In the genomic region with DNA sequence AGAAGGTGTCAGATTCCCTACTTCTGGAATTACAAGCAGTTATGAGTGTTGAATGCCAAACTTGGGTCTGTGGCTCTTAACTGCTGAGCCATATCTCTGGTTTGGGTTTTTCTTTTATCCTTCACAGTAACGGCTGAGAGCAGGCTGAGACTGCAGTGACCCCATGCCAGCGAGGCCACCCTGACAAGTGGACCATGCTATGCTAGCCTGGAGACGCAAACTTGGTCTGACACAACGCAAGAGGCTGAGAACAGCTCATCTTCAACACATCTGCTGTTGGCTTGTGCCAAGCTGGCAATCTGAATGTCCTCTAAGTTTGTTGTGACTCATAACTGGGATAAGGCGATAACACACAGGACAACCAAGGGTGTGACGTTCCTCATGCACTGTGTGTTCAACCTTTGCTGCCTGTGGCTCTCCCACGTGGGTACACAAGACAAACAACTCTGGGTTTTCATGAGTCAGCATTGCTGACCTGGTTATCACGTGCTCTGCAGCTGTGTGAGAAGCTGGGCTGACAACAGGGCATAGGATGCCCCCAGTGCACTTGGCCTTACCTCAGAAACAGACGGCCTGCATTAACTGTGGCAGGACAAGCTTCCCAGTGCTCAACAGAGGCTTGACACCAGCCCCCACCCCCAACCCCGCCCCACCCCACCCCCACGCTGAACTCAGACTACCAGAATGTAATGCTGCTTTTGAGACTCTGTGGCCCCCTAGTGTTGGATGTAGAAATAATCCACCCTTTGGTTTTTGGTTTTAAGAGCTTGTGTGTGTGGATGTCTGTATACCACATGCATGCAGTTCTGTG, we compare ENCODE assay signal across 8 mouse cellular contexts. TPM values are rescaled to one million over a fixed set of nuclear protein-coding genes. Genes with fewer than 3 reads are reported as not detected.
DNase-seq lines count a peak whose midpoint lies in the region; ATAC-seq and TF ChIP-seq lines count a peak whose summit lies in the region.

No protein-coding gene starts in this region.

- no peak for DNase-seq in testis, postnatal 10 days (ENCODE audit: low spot score)
- peak; percentile 72 for DNase-seq in embryo, embryonic 10 days (ENCODE audit: low spot score)
- DNase-seq in gastrocnemius, postnatal 25 days = peak; percentile 49
- DNase-seq in intestine, embryonic 14.5 days (ENCODE audit: low spot score) = peak; percentile 66
- DNase-seq in liver = peak; percentile 88
- peak; percentile 71 for DNase-seq in midbrain, postnatal 0 days (ENCODE audit: low spot score)
- peak; percentile 86 for DNase-seq in stomach, postnatal 0 days (ENCODE audit: low spot score)

- TF ChIP-seq EP300 in stomach, postnatal 0 days (optimal IDR thresholded peaks at IDR 0.05) = no peak

- WGBS in intestine, embryonic 14.5 days = 36% methylated on average over 11 of the region's 11 CpGs
- WGBS in midbrain, postnatal 0 days = 48% methylated on average over 11 of the region's 11 CpGs
- 21% methylated on average over 11 of the region's 11 CpGs for WGBS in stomach, postnatal 0 days

- H3K9ac ChIP-seq in intestine, embryonic 14.5 days (ENCODE audit: low read length) = no peak overlapping the region
- H3K9ac ChIP-seq in midbrain, postnatal 0 days (replicated peaks; ENCODE audit: low read length, poor library complexity, severe bottlenecking) = no peak overlapping the region
- no peak overlapping the region for H3K9ac ChIP-seq in stomach, postnatal 0 days (ENCODE audit: low read length)

- H3K4me2 ChIP-seq in intestine, embryonic 14.5 days (ENCODE audit: low read length) = no peak overlapping the region
- H3K4me2 ChIP-seq in midbrain, postnatal 0 days (ENCODE audit: low read depth, low read length, poor library complexity, severe bottlenecking) = no peak overlapping the region
- H3K4me2 ChIP-seq in stomach, postnatal 0 days (replicated peaks; ENCODE audit: low read depth) = 0 out of 2 replicates have a peak overlapping the region, but pooled peaks have one; percentile 20

- peak overlapping the region; percentile 37; the same call in 1 of the 2 replicates for H3K27ac ChIP-seq in testis, adult 2 months (ENCODE audit: control insufficient read depth, insufficient read depth, low read depth, low read length)
- H3K27ac ChIP-seq in intestine, embryonic 14.5 days (ENCODE audit: low read depth) = no peak overlapping the region
- H3K27ac ChIP-seq in midbrain, postnatal 0 days (ENCODE audit: low read depth, low read length) = no peak overlapping the region
- H3K27ac ChIP-seq in stomach, postnatal 0 days (replicated peaks) = peak overlapping the region; percentile 83

- peaks cover under 1% of the 10 kb centered on the region; the same call in 1 of the 2 replicates for H3K36me3 ChIP-seq in testis, adult 2 months (ENCODE audit: control insufficient read depth, insufficient read depth, low read length)
- H3K36me3 ChIP-seq in intestine, embryonic 14.5 days (ENCODE audit: control insufficient read depth, insufficient read depth, low read length) = 0 out of 2 replicates have a peak, but pooled peaks cover 9% of the 10 kb centered on the region
- no peaks in the 10 kb centered on the region for H3K36me3 ChIP-seq in midbrain, postnatal 0 days (ENCODE audit: insufficient read depth, low read length)
- H3K36me3 ChIP-seq in stomach, postnatal 0 days (ENCODE audit: control insufficient read depth, insufficient read depth, low read length) = no peaks in the 10 kb centered on the region

- H3K4me3 ChIP-seq in testis, adult 2 months (ENCODE audit: control insufficient read depth, low read depth, low read length) = no peak overlapping the region
- no peak overlapping the region for H3K4me3 ChIP-seq in intestine, embryonic 14.5 days (ENCODE audit: low read depth, low read length)
- no peak overlapping the region for H3K4me3 ChIP-seq in midbrain, postnatal 0 days (ENCODE audit: low read depth, low read length)
- no peak overlapping the region for H3K4me3 ChIP-seq in stomach, postnatal 0 days (ENCODE audit: low read depth, low read length)

- TF ChIP-seq CTCF in testis, adult 2 months (IDR thresholded peaks at IDR 0.05; ENCODE audit: control insufficient read depth, insufficient read depth, insufficient replicate concordance, low read depth, low read length) = no peak
- peak; percentile 68 for TF ChIP-seq CTCF in midbrain, postnatal 0 days (IDR thresholded peaks at IDR 0.05)
- TF ChIP-seq CTCF in stomach, postnatal 0 days (IDR thresholded peaks at IDR 0.05; ENCODE audit: low read depth) = peak; percentile 72

- H3K4me1 ChIP-seq in testis, adult 2 months (ENCODE audit: control insufficient read depth, insufficient read depth, low read length) = no peaks in the 10 kb centered on the region
- peaks cover 6% of the 10 kb centered on the region; the same call in 1 of the 2 replicates for H3K4me1 ChIP-seq in intestine, embryonic 14.5 days (replicated peaks; ENCODE audit: control insufficient read depth, insufficient read depth, low read length)
- no peaks in the 10 kb centered on the region for H3K4me1 ChIP-seq in midbrain, postnatal 0 days (ENCODE audit: insufficient read depth, low read length)
- 0 out of 2 replicates have a peak, but pooled peaks cover 2% of the 10 kb centered on the region for H3K4me1 ChIP-seq in stomach, postnatal 0 days (replicated peaks; ENCODE audit: control insufficient read depth, insufficient read depth)

- no peaks in the 10 kb centered on the region for H3K27me3 ChIP-seq in testis, adult 2 months (ENCODE audit: control insufficient read depth, insufficient read depth, low read length)
- no peaks in the 10 kb centered on the region for H3K27me3 ChIP-seq in intestine, embryonic 14.5 days (replicated peaks; ENCODE audit: control insufficient read depth, insufficient read depth, low read length)
- H3K27me3 ChIP-seq in midbrain, postnatal 0 days (ENCODE audit: insufficient read depth, low read length) = no peaks in the 10 kb centered on the region
- H3K27me3 ChIP-seq in stomach, postnatal 0 days (ENCODE audit: control insufficient read depth, insufficient read depth, low read length) = no peaks in the 10 kb centered on the region

- TF ChIP-seq POLR2A in testis, adult 2 months (IDR thresholded peaks at IDR 0.05; ENCODE audit: control insufficient read depth, low read depth, low read length) = no peak

- no peaks in the 10 kb centered on the region for H3K9me3 ChIP-seq in intestine, embryonic 14.5 days (ENCODE audit: control insufficient read depth, low read length)
- H3K9me3 ChIP-seq in midbrain, postnatal 0 days (ENCODE audit: low read length) = no peaks in the 10 kb centered on the region
- H3K9me3 ChIP-seq in stomach, postnatal 0 days (ENCODE audit: control insufficient read depth, low read length) = no peaks in the 10 kb centered on the region

- ATAC-seq in intestine, embryonic 14.5 days (replicated peaks; ENCODE audit: low FRiP score, low TSS enrichment, low read depth) = peak; percentile 77
- peak; percentile 53; the same call in 1 of the 2 replicates for ATAC-seq in midbrain, postnatal 0 days (ENCODE audit: low FRiP score)
- peak; percentile 96 for ATAC-seq in stomach, postnatal 0 days (ENCODE audit: low FRiP score, low TSS enrichment)

RNA-seq across cellular contexts. Expression of a gene that starts 36.9 kb away (rescaled TPM):
- 4.6 and 4.7 TPM in 2 replicates for polyA plus RNA-seq in testis, adult 2 months (2012; rRNA removed)
- total RNA-seq in gastrocnemius, postnatal 25 days (2021) = 1 to 10 TPM; 5.3 to 6.4 TPM
- polyA plus RNA-seq in intestine, embryonic 14.5 days (2014; fragmentation: Nextera tagmentation; extraction: Ambion mirVana) = 13.6 and 16.2 TPM in 2 replicates
- 5.3 and 5.8 TPM in 2 replicates for total RNA-seq in midbrain, postnatal 0 days (2014; rRNA removed)
- 21.4 and 23.9 TPM in 2 replicates for polyA plus RNA-seq in midbrain, postnatal 0 days (2015; fragmentation: Nextera tagmentation; extraction: Ambion mirVana)
- polyA plus RNA-seq in stomach, postnatal 0 days (2015; fragmentation: Nextera tagmentation; extraction: Ambion mirVana) = 6.9 and 7.8 TPM in 2 replicates

Comparison
In these comparisons a context has a peak if more than half of its experiments do, and no peak if none do; other contexts are left out.
1. H3K27ac ChIP-seq: peak in testis, adult 2 months (single experiment) and stomach, postnatal 0 days (single experiment); none in intestine, embryonic 14.5 days (single experiment) and midbrain, postnatal 0 days (single experiment).
2. Peak in every context shown above with its lines, with median percentiles within 50 percentile points of each other: ATAC-seq.